Mouse (Mus musculus) embryo, embryonic 10.5 days (tissue): ENCODE data around the gene Msmb.
A peak's percentile ranks its signal among the peaks of the same experiment; 100 is the strongest.
"Not testable (repeated sequence)": the region's sequence is repeated elsewhere in the genome, so short reads cannot be mapped to it uniquely, and the experiment has no call there.

Experiments
- DNase-seq: peaks from one replicate; pipeline ENCODE4 v3.0.0-alpha.2; 2015; ENCODE audit warnings: low spot score

Gene Msmb

DNA sequence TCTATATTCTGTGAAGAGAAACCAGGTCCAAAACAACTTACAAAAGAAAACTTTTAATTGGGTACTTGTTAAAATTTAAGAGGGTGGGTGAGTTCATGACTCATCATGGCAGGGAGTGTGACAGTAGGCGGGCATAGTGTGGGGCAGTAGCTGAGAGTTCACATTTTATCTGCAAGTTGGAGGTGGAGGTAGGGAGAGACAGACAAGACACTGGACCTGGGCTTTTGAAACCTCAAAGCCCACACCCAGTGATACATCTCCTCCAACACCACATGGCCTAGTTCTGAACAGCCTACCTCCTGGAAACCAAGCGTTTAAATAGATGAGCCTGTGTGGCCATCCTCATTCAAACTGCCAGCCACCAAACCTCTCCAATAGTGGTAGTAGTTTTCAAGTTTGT lies 33.5 kb downstream of the Msmb start:
- DNase-seq, result no peak

- not testable (repeated sequence) for DNase-seq
These were observed 34.8 kb downstream of the Msmb start for GRCm38 (mm10) chr14:32176590-32176989.

DNA sequence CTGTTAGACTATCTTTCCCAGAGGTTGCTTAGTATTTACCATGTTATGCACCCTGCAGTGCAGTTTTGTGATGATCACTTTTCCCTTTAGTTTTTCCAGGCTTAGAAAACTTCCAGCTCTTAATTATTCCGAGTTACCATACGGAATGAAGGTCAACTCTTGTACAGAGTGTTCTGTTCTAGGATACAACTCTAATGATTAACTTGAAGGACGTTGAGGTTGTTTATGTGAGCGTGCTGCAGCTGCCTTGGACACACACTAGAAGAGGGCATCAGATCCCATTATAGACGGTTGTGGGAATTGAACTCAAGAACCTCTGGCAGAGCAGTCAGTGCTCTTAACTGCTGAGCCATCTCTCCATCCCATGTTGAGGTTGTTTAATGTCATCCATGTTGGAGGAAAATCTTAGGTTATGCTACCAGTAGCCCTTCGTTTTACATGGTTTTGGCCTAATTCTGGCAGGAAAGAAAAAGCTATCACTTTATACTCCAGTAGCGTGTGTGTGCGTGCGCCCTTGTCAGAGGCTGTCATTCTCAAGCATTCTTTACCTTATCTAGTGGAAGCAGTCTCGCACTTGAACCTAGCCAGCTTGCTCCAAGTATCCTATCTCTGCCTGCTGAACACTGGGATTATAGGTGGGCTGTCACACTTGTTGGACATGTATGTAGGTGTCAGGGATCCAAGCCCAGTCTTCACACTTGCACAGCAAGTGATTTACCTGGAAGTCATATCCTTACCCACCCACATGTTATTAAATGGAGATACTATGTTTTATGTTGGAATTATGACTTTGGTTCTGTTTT lies 37.8 kb downstream of the Msmb start:
- no peak for DNase-seq

DNA sequence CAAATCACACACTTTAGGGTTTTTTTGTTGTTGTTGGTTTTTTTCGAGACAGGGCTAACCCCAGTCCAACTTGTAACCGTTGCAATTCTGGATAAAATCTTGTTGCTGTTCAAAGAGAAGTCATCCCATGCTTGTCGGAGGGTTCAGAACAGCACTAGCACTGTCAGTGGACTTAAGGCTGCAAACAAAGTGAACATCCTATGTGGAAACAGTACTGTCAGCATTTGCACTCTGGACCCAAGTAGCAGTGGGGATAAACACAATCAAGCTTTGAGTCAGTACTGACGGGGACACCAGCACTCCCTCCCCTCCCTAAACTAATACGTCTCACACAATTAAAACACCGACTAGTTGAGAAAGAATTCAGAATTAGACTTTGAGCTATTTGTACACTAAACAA lies 39.0 kb downstream of the Msmb start:
- no peak for DNase-seq

- DNase-seq, result no peak
These were observed 42.0 kb downstream of the Msmb start for GRCm38 (mm10) chr14:32183846-32184245.

DNA sequence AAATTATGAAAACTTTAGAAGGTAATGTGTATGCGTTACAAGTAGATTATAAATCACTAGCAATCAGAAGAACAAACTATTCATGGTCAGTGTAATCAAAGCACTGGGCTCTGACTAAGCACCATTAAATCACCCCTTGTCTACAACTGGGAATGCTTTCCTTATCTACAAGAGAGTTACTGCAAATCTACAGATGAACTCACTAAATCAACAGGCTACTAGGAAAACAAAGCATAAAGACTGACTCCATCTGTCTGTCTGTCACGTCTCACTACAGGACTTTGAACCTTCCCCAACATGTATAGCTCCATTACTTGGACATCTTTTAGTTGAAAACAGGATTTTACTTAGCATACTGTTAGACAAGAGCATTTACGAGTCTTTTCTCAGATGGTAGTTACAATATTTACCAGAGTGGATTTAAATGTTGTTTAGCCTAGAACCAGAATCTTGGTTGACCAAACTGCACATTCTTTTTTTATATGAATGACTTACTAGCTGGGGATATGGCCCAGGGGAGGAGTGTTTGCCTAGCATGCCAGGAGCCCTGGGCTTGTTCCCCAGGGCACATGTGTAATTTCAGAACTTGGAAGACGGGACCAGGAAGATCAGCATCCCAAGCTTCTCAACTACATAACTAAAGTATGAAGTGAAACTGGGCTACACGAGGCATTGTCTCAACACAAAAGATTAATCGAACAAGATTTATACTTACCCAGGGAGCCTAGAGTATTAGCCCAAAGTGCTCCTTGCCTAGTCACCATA lies 49.0 kb downstream of the Msmb start:
- no peak for DNase-seq

DNA sequence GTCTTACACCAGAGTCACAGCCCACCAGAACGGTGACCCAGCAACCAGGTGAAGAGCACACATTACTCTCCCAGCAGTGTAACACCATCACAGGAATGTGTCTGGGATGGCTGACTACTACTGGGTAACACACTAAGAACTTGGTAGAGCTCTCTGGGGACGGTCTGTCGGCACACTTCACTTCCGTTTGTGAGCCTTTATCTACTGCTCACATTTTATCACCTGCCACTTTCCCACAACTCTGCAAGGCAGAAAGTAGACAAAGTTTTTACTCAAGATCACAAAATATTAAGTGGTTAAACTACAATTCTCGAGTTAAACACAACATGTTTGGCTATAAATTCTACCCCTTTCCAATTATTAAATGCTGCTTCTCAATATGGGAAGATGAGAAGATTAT lies 50.1 kb downstream of the Msmb start:
- no peak for DNase-seq

GRCm38 (mm10) chr14:32192437-32192836 lies 50.6 kb downstream of the Msmb start:
- peak; percentile 67 for DNase-seq

- not testable (repeated sequence) for DNase-seq
These were observed 51.7 kb downstream of the Msmb start for GRCm38 (mm10) chr14:32193557-32193956.

DNA sequence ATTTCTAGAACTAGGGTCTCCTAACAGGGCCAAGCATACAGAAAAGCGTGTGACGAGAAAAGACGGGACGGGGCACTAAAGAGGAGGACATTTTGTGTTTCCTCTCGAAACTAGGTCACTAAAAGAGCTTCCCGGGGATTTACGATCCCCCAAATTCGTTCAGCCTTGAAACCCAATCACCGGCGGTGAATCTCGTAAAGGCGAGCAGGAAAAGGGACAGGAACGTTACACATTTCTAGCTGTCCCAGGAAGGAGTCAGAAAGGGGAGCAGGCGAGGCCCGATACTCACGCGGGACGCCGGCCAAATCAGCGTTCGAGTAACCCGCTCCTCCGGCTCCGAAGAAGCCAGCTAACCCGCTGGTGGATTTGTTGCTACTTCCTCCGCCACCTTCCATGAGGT lies 59.5 kb downstream of the Msmb start:
- peak; percentile 46 for DNase-seq

GRCm38 (mm10) chr14:32201791-32202451 lies 60.1 kb downstream of the Msmb start, which contains the start of the genes Timm23 and Parg:
Timm23 (minus strand) TSS chr14:32201898.
Parg (plus strand) TSS chr14:32201949.
- DNase-seq, result peak; percentile 94
